Mouse (Mus musculus) mesoderm, embryonic 11.5 days (tissue): ENCODE results near the gene Trhr2.
A peak's percentile ranks its signal among the peaks of the same experiment; 100 is the strongest.
"Not testable (repeated sequence)": the region's sequence is repeated elsewhere in the genome, so short reads cannot be mapped to it uniquely, and the experiment has no call there.

ENCODE experiments used
- DNase-seq: peaks from one replicate; pipeline ENCODE4 v3.0.0-alpha.2; 2012; ENCODE audit warnings: low read depth, low spot score

The Trhr2 gene

GRCm38 (mm10) chr8:122332753-122333506 is 27.6 kb downstream of the Trhr2 start:
- DNase-seq = peak; percentile 78

GRCm38 (mm10) chr8:122331134-122331523 is 29.4 kb downstream of the Trhr2 start:
- DNase-seq = no peak

- DNase-seq = no peak
These were observed 30.0 kb downstream of the Trhr2 start for GRCm38 (mm10) chr8:122330446-122331133.

- DNase-seq = no peak
These were observed 30.9 kb downstream of the Trhr2 start for GRCm38 (mm10) chr8:122329553-122330239.

DNA sequence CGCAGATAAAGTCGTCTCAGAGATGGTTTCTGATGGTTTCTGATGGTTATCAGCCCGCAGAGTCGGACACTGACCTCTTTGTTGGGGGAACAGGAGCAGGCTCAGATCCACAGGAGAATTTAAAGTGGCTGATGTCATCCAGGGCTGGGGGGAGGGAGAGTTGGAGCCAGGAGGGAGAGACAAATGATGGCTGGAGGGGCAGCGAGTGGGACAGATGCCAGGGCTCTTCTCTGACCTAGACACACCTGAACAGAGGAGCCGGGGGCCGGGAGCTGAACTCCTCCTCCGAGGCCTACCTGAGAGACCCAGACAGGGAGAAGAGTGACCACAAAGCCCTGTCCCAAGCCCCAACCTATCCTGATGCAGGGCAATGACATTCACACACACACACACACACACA is 31.5 kb downstream of the Trhr2 start:
- DNase-seq = no peak

- no peak for DNase-seq
These were observed 34.4 kb downstream of the Trhr2 start for GRCm38 (mm10) chr8:122326114-122326542.

GRCm38 (mm10) chr8:122325196-122325595 is 35.4 kb downstream of the Trhr2 start:
- DNase-seq = no peak

DNA sequence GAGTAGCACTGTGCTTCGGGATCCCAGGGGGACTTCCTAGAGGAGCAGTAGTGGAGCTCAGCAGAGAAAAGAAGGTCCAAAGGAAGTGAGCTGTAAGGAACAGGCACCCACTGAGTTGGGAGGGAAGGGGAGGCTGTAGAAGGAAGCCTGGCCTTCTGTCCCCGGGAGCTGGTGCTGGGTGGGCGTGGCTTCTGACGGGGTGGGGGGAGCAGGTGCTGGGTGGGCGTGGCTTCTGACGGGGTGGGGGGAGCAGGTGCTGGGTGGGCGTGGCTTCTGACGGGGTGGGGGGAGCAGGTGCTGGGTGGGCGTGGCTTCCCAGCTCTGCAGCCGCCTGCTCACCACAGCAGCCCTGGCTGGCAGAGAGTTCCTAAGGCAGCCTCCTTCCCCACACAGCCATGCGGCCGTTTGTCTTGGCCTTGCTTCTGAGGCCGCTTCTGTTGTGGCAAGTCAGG is 36.6 kb downstream of the Trhr2 start:
- DNase-seq = not testable (repeated sequence)

GRCm38 (mm10) chr8:122322792-122323191 is 37.8 kb downstream of the Trhr2 start:
- no peak for DNase-seq

DNA sequence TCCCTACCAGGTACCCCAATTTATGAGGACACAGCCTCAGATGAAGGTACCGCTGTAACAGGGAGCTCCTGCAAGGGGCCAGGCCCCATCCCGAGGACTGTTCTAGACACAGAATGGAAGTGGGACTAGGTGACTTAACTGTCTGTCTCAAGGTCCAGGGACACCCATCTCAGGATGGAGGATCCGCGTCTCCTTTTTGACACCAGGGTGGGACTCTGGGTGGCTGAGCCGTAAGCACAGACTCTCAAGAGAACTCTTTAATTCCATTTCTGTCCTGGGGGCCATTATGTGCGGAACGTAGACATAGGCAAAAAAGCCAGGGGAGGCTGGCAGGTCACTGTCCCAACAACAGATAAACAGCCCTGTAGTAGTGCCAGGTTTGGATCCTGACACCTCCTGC is 38.4 kb downstream of the Trhr2 start:
- no peak for DNase-seq

GRCm38 (mm10) chr8:122321455-122321921 is 39.1 kb downstream of the Trhr2 start:
- no peak for DNase-seq

DNA sequence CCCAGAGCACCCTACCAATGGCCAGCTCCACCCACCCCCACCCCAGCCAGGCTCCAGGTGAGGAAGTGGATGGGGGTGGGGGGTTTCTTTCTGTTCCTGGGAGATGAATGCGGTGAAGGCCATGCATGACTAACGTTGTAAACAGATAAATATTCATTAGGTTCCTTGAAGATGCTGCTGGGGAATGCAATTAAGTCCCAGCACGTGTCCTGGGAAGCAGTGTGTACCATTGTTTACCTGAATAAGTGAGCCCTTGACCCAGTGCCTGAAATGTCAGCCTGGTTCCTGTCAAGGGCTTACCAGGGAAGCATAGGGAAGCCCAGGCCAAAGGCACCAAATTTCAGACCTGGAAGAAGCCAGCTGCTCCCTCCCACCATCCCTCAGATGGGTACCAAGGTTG is 40.0 kb downstream of the Trhr2 start:
- DNase-seq = no peak

DNA sequence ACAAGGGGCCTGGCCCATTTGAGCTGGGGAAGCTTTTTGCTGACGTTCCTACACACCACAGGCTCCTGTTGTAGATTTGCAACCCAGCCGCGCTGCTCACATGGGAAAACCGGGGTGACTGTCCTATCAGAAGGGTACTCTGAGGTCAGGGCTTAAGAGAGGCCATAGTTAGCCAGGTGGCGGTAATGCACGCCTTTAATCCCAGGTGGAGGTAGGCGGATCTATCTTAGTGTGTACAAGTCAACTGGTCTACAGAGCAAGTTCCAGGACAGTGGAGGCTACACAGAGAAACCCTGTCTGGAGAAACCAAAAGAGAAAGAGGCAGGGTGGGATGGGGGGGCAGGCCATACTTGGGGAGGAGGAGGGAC is 40.9 kb downstream of the Trhr2 start:
- DNase-seq = no peak

DNA sequence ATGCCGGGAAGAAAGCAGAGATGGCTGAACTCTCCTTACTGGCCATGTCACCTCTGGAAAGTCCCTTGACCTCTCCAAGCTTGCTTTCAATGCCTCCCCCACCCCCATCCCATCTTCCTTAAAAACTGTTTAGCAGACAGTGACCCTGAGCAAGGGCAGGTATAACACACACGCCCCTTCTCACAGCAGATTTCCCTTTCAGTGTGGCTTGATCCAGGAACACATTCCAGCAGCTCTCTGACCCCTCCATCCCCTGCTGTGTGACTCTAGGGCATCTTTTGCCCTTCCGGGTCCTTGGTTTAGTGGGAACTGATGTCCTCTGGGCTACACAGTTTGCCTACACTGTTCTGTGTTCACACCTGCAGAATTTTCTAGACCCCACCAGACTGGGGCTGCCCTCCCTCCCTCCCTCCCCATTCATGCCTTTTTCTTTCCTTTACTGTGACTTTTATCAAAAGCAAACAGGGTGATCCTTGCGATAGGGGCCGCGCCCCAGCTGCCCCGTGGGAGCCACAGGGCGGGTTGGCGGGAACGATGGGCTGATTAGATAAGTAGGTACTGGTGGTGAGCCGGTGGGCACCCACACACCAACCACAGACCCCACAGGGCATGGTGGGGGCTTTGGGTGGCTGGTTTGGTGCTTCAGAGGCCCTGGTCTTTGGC is 41.4 kb downstream of the Trhr2 start:
- DNase-seq = no peak

DNA sequence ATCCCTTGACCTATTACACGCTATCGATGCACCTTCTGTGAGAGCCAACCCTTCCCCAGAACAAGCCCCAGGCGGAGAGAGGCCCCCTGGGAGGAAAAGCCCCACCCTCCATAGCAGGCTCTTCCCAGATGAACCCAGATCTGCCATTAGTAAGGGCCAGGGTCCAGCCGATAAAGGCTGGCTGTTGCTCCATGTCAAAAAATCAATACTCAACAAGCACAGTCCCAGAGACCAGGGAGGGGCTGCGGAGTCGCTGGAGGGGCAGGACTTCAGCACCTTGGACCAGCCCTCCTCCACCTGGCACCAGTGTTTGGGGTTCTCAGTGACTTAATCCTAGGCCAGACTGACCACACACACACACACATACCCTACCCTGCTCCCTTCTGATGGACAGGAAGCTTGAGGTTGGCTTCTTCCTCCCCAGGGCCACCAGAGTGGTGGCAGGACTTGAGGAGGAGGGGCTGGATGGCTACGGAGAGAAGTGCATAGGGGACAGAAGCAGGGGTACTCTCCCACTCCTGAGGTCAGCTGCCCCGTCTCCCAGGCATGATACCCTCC is 42.5 kb downstream of the Trhr2 start:
- DNase-seq = no peak

GRCm38 (mm10) chr8:122316402-122316801 is 44.1 kb downstream of the Trhr2 start:
- no peak for DNase-seq

GRCm38 (mm10) chr8:122314899-122315496 is 45.5 kb downstream of the Trhr2 start:
- no peak for DNase-seq

GRCm38 (mm10) chr8:122313310-122313709 is 47.2 kb downstream of the Trhr2 start:
- no peak for DNase-seq

DNA sequence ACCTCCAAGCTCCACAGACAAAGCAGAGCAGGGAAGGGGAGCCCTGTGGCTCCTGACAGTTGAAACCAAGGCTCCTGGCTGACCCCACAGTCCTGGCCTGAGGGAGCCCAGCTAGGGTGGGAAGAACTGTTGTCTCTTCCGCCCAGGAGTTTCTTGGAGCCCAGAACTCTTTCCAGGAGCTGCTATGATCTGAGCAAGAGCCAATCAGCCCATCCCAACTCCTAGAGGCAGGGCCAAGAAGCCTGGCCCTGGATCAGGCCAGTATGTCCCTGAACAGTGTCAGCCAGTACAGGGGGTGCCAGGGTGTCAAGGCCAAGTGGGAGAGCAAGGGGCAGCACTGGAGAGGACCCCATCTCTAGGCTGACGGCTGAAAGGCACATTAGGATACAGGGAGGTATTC is 48.0 kb downstream of the Trhr2 start:
- no peak for DNase-seq

DNA sequence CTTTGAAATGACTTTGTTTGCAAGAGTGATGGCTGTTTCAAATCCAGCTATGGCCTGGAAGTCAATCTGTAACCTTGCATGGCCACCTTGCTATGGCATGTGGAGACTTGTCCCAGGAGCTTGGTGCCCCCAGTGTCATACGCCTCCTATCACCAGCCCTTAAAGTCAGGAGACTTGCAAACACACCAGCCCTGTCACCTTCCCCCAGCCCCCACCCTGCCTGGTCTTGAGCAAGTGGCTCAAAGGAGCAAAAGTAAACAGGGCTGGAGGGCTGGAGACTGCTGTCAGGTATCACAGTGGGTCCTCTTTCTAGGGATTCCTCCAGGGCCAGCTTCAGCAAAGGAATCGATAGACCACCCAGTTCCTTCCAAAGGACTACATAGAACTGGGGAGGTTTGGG is 49.4 kb downstream of the Trhr2 start:
- no peak for DNase-seq

DNA sequence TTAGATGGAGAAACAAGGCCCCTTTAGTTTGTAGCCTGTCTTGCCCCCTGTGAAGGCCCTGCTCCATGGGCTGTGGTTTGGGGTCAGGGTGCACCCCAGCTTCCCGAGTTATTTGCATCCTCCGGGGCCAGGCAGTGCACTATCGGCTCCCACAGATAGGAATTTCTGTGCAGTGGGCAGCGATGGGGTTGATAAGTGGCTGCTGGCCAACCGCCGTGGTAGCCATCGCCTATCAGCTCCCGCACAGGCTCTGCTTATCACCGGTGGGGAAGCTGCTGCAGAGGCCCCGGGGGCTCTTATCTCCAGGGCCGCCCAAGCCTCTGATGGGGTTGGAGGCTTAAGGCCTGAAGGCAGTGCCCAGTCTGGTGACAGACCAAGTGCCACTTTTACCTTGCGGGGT is 51.3 kb downstream of the Trhr2 start:
- DNase-seq = no peak
